Mouse (Mus musculus): ENCODE measurements around the gene Dpy30.
"Not testable (repeated sequence)": the region's sequence is repeated elsewhere in the genome, so short reads cannot be mapped to it uniquely, and the experiment has no call there.

The Dpy30 gene

DNA sequence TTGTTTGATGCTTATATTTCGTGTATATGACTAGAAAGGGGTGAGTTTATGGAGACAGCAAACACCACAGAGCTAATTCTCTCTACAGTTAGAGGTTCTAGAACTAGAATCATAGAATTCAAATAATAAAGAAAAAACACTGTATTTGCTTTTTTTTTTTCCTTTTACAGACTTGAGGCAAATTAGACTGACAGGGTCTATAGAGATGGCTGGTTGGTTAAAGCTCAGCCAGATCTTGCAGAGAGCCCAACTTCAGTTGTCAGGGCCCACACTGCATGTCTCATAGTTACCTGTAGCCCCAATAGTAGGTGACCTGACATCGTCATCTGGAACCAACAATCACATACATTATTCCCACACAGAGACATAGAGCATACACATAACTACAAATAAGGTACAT lies at the start of gene Dpy30:
Dpy30 (minus strand) TSS at position 101 of the 400 bp plus-strand sequence.
- no peak for DNase-seq

DNA sequence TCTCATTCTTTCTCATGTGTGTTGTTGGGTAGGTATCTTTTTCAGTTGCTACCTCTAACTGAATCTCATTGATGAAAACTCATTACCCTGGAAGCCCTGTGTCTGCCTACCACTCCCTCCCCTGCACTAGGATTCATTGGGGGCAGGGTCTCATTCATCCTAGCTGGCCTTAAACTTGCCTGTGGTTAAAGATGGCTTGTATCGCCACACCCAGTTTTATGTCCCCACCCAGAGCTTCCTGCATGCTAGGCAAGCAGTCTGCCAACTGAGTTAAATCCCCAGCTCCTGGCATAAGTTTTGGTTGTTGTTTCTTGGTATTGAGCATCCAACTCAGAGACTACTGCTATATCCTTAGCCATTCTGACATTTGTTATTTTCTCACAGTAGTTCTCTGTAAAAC lies 39.8 kb upstream of the Dpy30 start:
- DNase-seq = no peak

DNA sequence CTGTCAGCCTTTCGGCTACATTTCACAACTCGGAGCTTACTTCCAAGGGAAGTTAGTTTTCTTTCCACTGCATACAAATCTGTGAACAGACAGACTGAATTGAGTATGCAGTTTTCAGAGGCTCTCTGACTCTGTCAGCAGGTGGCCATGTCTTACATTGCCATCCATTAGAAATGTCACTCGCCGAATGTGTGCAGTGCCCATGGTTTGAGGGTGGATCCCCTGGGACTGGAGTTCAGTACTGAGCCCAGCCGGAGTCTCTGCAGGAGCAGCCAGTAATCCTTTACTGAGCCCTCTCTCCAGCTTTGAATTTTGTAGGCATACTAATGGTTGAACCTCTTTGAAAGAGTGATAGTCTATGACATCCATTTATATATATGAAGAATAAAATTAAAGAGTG lies 17.4 kb upstream of the Dpy30 start:
- DNase-seq = no peak

DNA sequence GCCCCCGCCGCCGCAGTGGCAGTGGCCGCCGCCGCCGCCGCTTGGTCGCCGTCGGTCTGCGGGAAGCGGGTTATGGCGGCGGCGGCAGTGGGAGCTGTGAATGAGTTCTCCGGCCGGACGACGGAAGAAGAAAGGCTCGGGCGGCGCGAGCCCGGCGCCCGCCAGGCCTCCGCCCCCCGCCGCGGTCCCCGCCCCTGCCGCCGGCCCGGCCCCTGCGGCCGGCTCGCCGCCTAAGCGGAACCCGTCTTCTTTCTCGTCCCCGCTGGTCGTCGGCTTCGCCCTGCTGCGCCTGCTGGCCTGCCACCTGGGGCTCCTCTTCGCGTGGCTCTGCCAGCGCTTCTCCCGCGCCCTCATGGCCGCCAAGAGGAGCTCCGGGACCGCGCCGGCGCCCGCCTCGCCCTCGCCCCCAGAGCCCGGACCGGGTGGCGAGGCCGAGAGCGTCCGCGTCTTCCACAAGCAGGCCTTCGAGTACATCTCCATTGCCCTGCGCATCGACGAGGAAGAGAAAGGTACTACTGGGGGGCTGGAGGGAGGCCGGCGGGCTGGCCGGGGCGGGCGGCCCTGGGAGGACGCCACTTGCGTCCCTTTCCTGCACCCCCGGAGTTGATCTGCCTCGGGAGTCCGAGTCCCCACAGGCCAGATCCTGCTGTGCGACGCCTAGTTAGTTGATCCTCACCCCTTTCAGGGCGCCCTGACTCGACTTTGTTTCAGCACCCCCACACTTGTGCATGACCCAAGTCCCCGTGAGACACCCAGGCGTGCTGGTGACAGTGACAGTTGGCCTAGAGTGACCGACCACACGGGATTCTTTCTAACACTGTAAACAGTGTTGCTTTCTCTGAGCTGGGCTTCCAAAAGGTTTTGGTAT lies 15.4 kb upstream of the Dpy30 start, which contains the start of gene Spast:
Spast (plus strand) TSS at position 51 of the 868 bp plus-strand sequence.
- DNase-seq = peak; percentile 48 to 57

DNA sequence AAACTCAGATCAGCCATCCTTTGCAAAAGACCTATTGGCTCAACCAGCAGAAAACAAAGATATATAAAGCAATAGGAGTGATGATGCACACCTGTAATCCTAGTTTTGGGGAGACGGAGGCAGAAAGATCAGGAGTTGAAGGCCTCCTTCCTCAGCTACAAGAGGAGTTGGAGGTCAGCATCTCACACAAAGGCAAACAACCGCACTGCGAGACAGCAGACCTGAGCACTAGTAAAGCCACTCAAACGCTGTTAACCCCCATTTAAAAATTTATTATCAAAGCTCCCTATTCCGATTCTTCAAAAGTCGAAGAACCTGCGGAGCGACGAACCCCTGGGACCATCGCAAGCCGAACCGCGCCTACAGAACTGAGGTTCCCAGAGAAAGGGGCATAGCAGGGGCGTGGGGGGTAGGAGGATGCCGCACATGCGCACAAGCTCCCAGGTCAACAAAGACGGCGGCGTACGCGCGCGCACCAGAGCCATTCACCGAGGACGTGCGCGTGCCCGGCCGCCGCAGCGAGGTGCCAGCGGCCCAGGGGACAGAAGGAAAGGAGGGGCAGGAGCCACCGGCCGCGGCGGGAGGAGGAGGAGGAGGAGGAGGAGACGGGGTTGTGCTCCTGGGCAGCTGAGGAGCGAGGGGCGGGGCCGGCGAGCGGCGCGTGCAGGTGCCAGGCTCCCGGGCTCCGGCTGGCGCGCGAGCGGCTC lies 14.6 kb upstream of the Dpy30 start:
- DNase-seq = peak; percentile 89 to 91

DNA sequence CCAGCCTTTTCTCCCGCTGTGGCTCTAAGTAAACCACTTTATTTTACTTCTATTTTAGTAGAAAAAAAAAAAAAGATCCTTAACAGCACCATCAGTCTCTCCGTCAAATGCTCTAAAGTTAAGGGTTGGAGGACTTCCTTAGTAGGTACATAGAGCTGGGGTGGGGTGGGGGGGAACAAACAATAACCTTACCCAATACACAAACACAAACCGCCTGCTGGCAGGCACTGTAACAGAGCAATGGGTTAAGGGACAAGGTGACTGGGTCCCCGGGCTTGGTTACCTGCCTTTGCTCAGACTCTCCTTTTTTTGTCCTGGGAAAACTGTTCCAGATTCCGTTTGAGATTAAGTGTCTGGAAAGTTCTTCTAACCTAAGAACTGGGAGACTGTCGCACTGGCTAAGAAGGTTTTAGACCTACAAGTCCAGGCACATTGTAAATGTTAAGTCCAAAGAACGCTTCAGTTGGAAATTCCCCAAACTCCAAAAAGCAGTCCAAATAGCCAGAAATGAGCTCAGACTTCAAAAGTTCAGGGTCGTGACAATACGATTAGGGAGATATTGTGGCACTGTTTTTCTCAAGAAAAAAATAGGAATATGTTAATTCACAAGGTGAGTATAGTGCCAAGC lies 7.4 kb upstream of the Dpy30 start:
- DNase-seq = no peak

DNA sequence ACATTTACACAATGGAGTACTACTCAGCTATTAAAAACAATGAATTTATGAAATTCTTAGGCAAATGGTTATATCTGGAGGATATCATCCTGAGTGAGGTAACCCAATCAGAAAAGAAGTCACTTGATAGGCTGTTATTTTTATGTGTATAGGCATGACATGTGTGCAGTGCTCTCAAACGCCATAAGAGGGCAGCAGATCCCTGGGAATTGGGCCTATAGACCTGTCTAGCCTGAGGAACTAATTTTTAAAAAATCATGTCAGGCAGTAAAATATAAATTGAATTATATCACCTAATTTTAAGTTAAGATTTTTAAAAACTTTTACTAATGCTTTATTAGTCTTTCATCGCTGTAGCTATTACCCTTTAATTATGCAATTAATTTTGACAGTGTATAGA lies 4.4 kb upstream of the Dpy30 start:
- DNase-seq = peak; percentile 7 to 28

DNA sequence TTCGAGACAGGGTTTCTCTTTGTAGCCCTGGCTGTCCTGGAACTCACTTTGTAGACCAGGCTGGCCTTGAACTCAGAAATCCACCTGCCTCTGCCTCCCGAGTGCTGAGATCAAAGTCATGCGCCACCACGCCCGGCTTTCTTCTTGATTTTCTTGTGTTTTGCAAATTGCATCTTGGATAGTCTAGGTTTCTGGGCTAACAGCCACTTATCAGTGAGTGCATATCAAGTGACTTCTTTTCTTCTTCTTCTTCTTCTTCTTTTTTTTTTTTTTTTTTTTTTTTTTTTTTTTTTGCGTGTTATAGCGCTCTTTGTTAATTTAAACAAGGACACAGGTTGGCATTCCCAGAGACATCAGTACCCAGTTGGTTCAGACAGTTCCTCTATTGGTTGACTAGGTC lies 3.5 kb upstream of the Dpy30 start:
- DNase-seq = not testable (repeated sequence)

DNA sequence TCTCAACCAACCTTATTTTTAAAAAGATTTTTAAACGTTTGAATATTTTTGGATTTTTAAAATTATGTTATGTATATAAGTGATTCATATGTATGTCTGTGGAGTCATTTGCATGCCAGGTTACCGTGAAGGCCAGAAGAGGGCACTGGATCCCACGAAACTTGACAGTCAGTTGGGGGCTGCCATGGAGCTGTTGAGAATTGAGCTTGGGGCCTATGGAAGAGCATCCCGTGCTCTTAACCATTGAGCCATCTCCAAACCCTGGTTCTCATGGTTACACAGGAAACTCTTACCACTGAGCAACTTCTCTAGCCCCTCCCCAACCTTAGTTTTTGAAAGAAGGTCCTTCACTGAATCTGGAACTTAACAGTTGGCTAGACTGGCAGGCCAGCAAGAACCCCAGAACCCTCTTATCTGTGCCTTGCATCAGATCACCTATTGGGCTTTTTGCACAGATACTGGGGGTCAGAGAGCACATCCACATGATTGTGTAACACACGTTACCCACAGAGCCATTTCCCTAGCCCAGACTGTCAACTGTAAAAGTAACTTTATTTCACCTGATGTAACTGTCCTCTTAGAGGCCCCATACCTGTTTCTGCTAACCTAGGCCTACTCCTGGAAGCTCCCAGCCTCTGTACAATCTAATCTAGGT lies 1.2 kb downstream of the Dpy30 start:
- peak; percentile 9 to 13 for DNase-seq

DNA sequence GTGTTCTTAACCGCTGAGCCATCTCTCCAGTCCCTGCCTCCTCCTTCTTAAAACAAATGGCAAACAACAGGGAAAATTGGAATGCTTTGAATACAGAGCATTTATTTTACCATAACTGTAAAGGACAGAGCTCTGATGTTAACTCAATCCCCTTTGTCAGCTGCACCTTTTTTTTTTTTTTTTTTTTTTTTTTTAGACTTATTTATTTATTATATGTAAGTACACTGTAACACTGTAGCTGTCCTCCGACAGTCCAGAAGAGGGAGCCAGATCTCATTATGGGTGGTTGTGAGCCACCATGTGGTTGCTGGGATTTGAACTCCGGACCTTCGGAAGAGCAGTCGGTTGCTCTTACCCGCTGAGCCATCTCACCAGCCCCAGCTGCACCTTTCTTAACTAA lies 5.0 kb downstream of the Dpy30 start:
- no peak for DNase-seq

DNA sequence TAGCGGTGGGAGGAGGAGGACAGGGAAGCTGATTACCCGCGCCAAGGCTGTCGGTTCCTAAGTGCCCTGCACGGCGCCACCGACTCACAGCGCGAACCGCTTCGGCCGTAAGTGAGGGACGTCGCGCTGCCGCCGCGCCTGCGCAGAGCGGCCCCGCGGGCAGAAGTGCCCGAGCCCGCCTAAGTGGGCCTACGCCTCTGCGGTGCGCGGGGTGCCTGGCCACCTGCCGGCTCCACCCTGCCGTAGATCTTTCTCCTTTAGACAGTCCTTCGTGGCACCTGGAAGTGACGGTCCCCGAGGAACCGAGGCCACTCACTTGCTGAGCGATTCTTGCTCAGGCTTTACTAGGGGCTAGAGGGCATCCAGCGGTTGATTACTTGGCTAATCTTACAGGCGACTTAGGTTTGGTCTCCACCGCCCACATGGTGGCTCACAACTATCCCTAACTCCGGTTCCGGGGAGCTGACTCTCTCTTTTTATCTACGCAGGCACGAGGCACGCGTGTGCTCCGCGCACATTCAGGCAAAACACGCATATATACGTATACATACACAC lies 7.4 kb downstream of the Dpy30 start:
- DNase-seq = peak; percentile 79

DNA sequence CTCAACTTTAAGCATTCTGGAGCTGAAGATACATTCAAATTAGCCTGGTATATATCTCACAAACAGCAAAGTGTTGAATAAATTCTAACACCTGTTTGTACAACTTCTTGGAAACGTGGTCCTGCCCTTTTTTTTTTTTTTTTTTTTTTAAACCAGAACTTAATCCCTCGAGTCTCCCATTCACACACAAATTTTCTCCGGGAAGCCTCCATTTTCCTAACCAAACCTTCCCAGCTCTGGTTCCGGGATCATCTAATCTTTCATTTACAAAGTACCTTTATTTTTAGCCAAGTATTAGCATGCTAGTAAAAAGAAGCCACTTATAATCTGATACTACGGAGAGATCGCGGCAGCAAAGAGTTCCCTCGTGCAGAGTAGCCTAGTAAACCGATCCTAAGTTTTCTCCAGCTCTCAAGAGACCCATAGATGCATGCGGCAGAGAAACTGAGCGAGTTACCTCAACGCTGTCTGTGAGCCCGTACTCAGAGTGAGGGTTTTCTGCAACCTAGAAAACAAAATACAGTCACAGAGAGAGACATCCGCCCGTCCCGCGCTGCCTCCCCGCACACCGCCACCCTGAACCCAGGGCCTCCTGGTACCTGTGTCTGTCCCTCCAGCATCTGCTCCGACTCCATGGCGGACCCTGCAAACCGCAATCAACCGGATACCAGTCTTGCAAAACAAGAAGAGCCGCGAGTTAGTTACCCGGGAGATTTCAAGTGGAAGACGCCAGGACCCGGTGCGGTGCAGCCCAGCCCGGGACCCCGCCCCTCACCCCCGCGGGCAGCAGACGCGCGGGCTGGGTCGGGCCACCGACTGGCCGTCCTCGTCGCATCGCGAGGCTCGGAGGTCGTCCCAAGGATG lies 8.1 kb downstream of the Dpy30 start:
- DNase-seq = no peak

DNA sequence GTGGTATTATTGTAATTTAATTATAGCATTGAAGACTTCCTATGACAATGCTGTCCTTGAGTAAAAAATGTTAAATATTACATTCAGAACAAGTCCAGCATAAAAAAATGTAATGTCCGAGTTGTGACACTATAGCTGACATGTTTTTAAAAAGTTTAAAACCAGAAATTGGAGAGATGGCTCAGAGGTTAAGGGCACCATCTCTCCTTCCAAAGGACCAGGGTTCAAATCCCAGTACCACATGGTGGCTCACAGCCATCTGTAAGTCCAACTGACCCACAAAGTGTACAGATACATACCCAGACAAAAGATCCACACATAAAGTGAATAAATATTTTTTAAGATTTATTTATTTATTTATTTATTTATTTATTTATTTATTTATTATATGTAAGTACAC lies 17.7 kb downstream of the Dpy30 start:
- no peak for DNase-seq

DNA sequence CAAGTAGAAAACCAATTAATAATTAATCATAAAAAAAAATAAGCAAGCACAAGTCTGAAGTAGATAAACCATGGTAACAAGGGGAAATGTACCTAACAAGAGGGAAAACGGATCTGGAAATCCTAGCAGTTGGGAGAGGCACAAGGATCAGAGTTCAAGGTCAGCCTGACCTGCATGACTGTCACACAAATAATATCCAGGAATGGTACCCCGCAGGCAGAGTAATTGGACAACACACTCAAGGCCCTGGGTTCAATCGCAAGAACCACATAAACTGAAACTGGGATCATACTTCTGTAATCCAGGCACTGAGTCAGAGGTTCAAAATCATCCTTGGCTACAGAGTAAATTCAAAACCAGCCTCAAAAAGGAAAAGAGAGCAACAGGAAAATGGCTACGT lies 18.1 kb downstream of the Dpy30 start:
- no peak for DNase-seq

DNA sequence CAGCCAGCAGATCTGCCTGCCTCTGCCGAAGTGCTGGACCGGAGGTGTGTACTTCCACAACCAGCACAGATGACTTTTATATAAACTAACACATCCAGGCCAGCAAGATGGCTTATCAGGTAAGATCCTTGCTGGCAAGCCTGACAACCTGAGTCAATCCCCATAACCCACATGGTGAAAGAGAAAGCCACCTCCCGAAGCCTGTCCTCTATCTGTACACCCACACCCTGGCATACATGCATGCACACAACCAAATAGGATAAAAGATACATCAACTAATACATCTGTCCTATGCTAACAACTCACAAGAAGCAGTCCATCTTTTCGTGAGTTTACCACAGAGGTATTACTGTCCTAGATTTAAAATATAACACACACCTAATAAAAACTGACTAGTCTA lies 19.7 kb downstream of the Dpy30 start:
- DNase-seq = no peak

DNA sequence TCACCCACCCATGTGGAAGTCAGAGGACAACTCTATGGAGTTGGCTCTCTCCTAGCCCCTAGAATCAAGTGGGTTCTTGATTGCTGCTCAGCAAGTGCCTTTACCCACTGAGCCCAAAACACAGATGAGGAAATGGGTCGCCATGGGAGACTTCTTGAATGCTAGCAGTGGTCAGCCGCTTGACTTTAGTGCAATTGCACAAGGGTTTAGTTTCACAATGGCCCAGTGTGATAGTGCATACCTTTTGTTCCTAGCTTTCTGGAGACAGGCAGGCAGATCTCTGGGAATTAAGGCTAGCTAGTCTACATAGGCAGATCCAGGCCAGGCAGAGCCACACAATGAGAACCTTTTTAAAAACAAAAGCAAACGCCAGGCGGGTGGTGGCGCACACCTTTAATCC lies 23.7 kb downstream of the Dpy30 start:
- DNase-seq = no peak

DNA sequence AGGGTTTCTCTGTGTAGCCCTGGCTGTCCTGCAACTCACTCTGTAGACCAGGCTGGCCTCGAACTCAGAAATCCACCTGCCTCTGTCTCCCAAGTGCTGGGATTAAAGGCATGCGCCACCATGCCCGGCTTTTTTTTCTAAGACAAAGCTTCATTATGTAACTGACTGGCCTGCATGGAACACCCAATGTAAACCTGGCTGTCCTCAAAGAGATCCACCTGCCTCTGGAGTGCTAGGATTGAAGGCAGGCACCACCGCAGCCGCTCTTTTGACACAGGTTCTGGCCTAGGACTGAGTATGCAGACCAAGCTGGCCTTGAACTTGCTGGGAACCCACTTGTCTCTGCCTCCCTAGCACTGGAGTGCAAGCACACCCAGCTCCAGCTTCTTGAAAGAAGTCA lies 26.8 kb downstream of the Dpy30 start:
- not testable (repeated sequence) for DNase-seq

DNA sequence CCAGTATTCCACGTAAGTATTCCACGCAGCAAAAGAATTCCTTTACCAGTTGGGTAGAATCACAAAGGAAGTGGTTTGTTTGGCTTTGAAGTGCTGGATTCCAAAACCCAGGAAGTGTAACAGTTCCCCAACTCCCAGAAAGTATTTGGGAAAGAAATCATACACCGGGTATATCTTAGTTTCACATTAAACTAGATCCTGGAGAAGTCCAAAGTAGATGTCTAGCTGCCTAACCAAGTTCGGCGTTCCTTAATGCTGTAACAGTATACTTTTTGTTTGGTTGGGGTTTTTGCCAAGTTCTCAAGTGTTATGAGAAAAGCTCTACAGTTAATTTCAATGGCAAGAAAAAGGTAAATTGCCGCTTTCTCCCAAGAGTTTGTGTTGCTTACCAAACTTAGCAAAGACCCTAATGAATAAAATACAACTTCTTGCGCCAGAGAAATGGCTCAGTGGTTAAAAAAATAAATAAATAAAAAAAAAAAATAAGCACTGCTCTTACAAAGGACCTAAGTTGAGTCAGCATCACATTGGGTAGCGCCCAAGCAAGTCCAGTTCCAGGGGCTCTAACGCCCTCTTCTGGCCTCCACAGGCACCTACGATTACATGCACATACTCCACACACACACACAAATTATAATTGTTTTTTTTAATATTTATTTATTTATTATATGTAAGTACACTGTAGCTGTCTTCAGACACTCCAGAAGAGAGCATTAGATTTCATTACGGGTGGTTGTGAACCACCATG lies 27.5 kb downstream of the Dpy30 start:
- DNase-seq = no peak

DNA sequence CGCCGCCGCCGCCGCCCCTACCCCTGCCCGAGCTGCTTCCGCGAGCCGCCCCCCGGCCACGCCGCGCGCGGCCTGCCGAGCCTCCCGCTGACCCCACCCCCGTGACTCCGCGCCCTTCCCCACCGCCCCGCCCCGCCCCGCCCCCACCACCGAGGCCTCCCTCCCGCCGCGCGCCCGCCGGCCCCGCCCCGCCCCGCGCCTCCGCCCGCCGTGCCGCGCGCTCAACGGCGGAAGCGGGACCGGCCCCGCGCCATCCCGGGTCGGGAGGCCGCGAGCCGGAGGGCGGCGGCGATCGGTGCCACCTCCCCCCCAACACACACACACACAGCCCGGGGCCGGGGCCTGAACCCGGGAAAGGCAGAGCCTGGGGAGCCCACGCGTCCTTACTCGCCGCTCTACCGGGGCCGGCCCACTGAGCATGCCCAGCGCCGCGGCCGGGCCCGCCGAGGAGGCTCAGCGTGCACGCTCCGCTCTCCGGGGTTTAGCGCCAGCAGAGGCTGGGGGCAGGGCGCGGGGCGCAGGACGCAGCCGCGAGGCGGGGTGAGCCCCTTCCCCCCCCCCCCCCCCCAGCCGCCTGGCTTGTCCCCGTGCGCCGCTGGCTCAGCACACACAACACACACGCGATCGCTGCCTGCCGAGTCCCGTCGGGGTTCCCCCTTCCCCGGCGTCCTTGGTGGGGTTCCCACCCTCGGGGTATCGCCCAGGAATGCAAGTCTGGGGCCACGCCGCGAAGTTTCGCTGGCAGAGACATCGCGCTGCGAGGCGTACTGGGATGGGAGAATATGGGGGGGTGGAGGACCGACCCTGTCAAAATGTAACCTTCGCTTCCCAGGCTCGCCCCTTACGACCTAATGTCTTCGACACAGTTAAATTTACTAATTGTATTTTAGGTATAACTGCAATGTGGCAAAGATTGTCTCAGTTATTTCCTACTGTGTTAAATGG lies 28.4 kb downstream of the Dpy30 start, which contains the start of gene Memo1:
Memo1 (minus strand) TSS at position 496 of the 945 bp plus-strand sequence.
- peak; percentile 73 to 76 for DNase-seq
